Mouse (Mus musculus): Measurements from ENCODE around the gene Phf21a. TPM values are rescaled to one million over a fixed set of nuclear protein-coding genes. Genes with fewer than 3 reads are reported as not detected.

Phf21a gene
- polyA plus RNA-seq, 1 experiment from 2014 or later, result 43.7 TPM

- Histone ChIP-seq H3K9ac (0 out of 2 replicates have a peak overlapping the region, but pooled peaks have one; percentile 12), H3K4me3 (no peak overlapping the region), H3K27me3 (no peaks in the 10 kb centered on the region), H3K9me3 (replicated peaks) (no peaks in the 10 kb centered on the region), H3K4me2 (no peak overlapping the region), H3K4me1 (peaks cover 35% of the 10 kb centered on the region), H3K36me3 (ENCODE audit: poor library complexity, severe bottlenecking) (no peaks in the 10 kb centered on the region), H3K27ac (no peak overlapping the region)
- no peak for ATAC-seq
- WGBS, result 80% methylated on average over 10 of the region's 10 CpGs
Observed at GRCm38 (mm10) chr2:92199562-92200286, 106.8 kb downstream of the Phf21a start.

- peaks cover 48% of the 10 kb centered on the region for H3K4me1 ChIP-seq
- no peak overlapping the region for H3K4me3 ChIP-seq
- no peak for ATAC-seq
- no peak overlapping the region for H3K4me2 ChIP-seq
- no peaks in the 10 kb centered on the region for H3K9me3 ChIP-seq (replicated peaks)
- no peaks in the 10 kb centered on the region for H3K27me3 ChIP-seq
- H3K36me3 ChIP-seq (ENCODE audit: poor library complexity, severe bottlenecking), result no peaks in the 10 kb centered on the region
- no peak overlapping the region for H3K27ac ChIP-seq
- WGBS, result 72% methylated on average over 4 of the region's 4 CpGs
- H3K9ac ChIP-seq, result no peak overlapping the region
Observed at GRCm38 (mm10) chr2:92202319-92203040, 109.6 kb downstream of the Phf21a start.

- 54% methylated on average over 5 of the region's 5 CpGs for WGBS
- ATAC-seq, result no peak
- Histone ChIP-seq H3K27ac (no peak overlapping the region), H3K4me2 (no peak overlapping the region), H3K9me3 (replicated peaks) (no peaks in the 10 kb centered on the region), H3K36me3 (ENCODE audit: poor library complexity, severe bottlenecking) (no peaks in the 10 kb centered on the region), H3K9ac (no peak overlapping the region), H3K4me3 (no peak overlapping the region), H3K4me1 (peaks cover 28% of the 10 kb centered on the region), H3K27me3 (no peaks in the 10 kb centered on the region)
Observed at GRCm38 (mm10) chr2:92205010-92205639, 112.2 kb downstream of the Phf21a start.

- Histone ChIP-seq H3K4me2 (no peak overlapping the region), H3K9ac (no peak overlapping the region), H3K4me1 (peaks cover 10% of the 10 kb centered on the region), H3K9me3 (replicated peaks) (no peaks in the 10 kb centered on the region), H3K27me3 (no peaks in the 10 kb centered on the region), H3K36me3 (ENCODE audit: poor library complexity, severe bottlenecking) (peaks cover 13% of the 10 kb centered on the region), H3K27ac (no peak overlapping the region), H3K4me3 (no peak overlapping the region)
- ATAC-seq, result no peak
- 91% methylated on average over 1 of the region's 1 CpGs for WGBS
Observed at GRCm38 (mm10) chr2:92210409-92210808, 117.5 kb downstream of the Phf21a start.

GRCm38 (mm10) chr2:92221431-92221830 lies 128.5 kb downstream of the Phf21a start:
- no peak overlapping the region for H3K4me2 ChIP-seq
- no peak overlapping the region for H3K4me3 ChIP-seq
- peaks cover 30% of the 10 kb centered on the region for H3K36me3 ChIP-seq (ENCODE audit: poor library complexity, severe bottlenecking)
- H3K9ac ChIP-seq, result no peak overlapping the region
- no peak overlapping the region for H3K27ac ChIP-seq
- H3K4me1 ChIP-seq, result no peaks in the 10 kb centered on the region
- no peaks in the 10 kb centered on the region for H3K9me3 ChIP-seq (replicated peaks)
- WGBS, result 94% methylated on average over 6 of the region's 6 CpGs
- no peak for ATAC-seq
- no peaks in the 10 kb centered on the region for H3K27me3 ChIP-seq

GRCm38 (mm10) chr2:92225592-92225991 lies 132.7 kb downstream of the Phf21a start:
- no peaks in the 10 kb centered on the region for H3K4me1 ChIP-seq
- no peak overlapping the region for H3K4me3 ChIP-seq
- H3K27me3 ChIP-seq, result no peaks in the 10 kb centered on the region
- ATAC-seq, result no peak
- WGBS, result 82% methylated on average over 1 of the region's 1 CpGs
- no peak overlapping the region for H3K4me2 ChIP-seq
- H3K27ac ChIP-seq, result no peak overlapping the region
- H3K36me3 ChIP-seq (ENCODE audit: poor library complexity, severe bottlenecking), result peaks cover 36% of the 10 kb centered on the region
- no peak overlapping the region for H3K9ac ChIP-seq
- H3K9me3 ChIP-seq (replicated peaks), result no peaks in the 10 kb centered on the region

- H3K4me3 ChIP-seq, result no peak overlapping the region
- no peak overlapping the region for H3K27ac ChIP-seq
- peaks cover 55% of the 10 kb centered on the region for H3K36me3 ChIP-seq (ENCODE audit: poor library complexity, severe bottlenecking)
- no peak overlapping the region for H3K4me2 ChIP-seq
- no peak for ATAC-seq
- no peaks in the 10 kb centered on the region for H3K9me3 ChIP-seq (replicated peaks)
- H3K9ac ChIP-seq, result no peak overlapping the region
- no peaks in the 10 kb centered on the region for H3K27me3 ChIP-seq
- H3K4me1 ChIP-seq, result no peaks in the 10 kb centered on the region
- WGBS, result 90% methylated on average over 9 of the region's 9 CpGs
Observed at GRCm38 (mm10) chr2:92229973-92230372, 137.1 kb downstream of the Phf21a start.

- H3K4me1 ChIP-seq, result no peaks in the 10 kb centered on the region
- ATAC-seq, result no peak
- no peak overlapping the region for H3K27ac ChIP-seq
- no peak overlapping the region for H3K9ac ChIP-seq
- H3K36me3 ChIP-seq (ENCODE audit: poor library complexity, severe bottlenecking), result peaks cover 61% of the 10 kb centered on the region
- H3K4me2 ChIP-seq, result no peak overlapping the region
- no peaks in the 10 kb centered on the region for H3K9me3 ChIP-seq (replicated peaks)
- no peak overlapping the region for H3K4me3 ChIP-seq
- H3K27me3 ChIP-seq, result no peaks in the 10 kb centered on the region
Observed at GRCm38 (mm10) chr2:92231706-92232105, 138.8 kb downstream of the Phf21a start.

GRCm38 (mm10) chr2:92234768-92235332 lies 141.9 kb downstream of the Phf21a start:
- H3K4me2 ChIP-seq, result no peak overlapping the region
- no peaks in the 10 kb centered on the region for H3K4me1 ChIP-seq
- no peak overlapping the region for H3K9ac ChIP-seq
- peaks cover 66% of the 10 kb centered on the region for H3K36me3 ChIP-seq (ENCODE audit: poor library complexity, severe bottlenecking)
- H3K27me3 ChIP-seq, result no peaks in the 10 kb centered on the region
- no peak overlapping the region for H3K27ac ChIP-seq
- H3K9me3 ChIP-seq (replicated peaks), result no peaks in the 10 kb centered on the region
- H3K4me3 ChIP-seq, result no peak overlapping the region
- ATAC-seq, result no peak
- 94% methylated on average over 5 of the region's 5 CpGs for WGBS

- no peak for ATAC-seq
Observed at GRCm38 (mm10) chr2:92240299-92240698, 147.4 kb downstream of the Phf21a start.

GRCm38 (mm10) chr2:92240816-92241215 lies 147.9 kb downstream of the Phf21a start:
- 92% methylated on average over 2 of the region's 2 CpGs for WGBS
- H3K4me1 ChIP-seq, result no peaks in the 10 kb centered on the region
- no peak for ATAC-seq

More at GRCm38 (mm10) chr2:92240299-92240698, 147.4 kb downstream of the Phf21a start:
- Histone ChIP-seq H3K9ac (no peak overlapping the region), H3K27ac (no peak overlapping the region), H3K9me3 (replicated peaks) (no peaks in the 10 kb centered on the region), H3K4me1 (no peaks in the 10 kb centered on the region), H3K4me3 (no peak overlapping the region), H3K4me2 (no peak overlapping the region), H3K36me3 (ENCODE audit: poor library complexity, severe bottlenecking) (peaks cover 55% of the 10 kb centered on the region), H3K27me3 (no peaks in the 10 kb centered on the region)
- WGBS, result 95% methylated on average over 2 of the region's 2 CpGs

GRCm38 (mm10) chr2:92241317-92241716 lies 148.4 kb downstream of the Phf21a start:
- no peak overlapping the region for H3K9ac ChIP-seq
- H3K9me3 ChIP-seq (replicated peaks), result no peaks in the 10 kb centered on the region
- H3K27me3 ChIP-seq, result no peaks in the 10 kb centered on the region
- no peaks in the 10 kb centered on the region for H3K4me1 ChIP-seq
- no peak overlapping the region for H3K27ac ChIP-seq
- WGBS, result 86% methylated on average over 3 of the region's 3 CpGs
- no peak overlapping the region for H3K4me3 ChIP-seq
- ATAC-seq, result no peak
- H3K36me3 ChIP-seq (ENCODE audit: poor library complexity, severe bottlenecking), result peaks cover 47% of the 10 kb centered on the region
- H3K4me2 ChIP-seq, result no peak overlapping the region

More at GRCm38 (mm10) chr2:92240816-92241215, 147.9 kb downstream of the Phf21a start:
- Histone ChIP-seq H3K4me2 (no peak overlapping the region), H3K36me3 (ENCODE audit: poor library complexity, severe bottlenecking) (peaks cover 52% of the 10 kb centered on the region), H3K27ac (no peak overlapping the region), H3K9ac (no peak overlapping the region), H3K9me3 (replicated peaks) (no peaks in the 10 kb centered on the region), H3K4me3 (no peak overlapping the region), H3K27me3 (no peaks in the 10 kb centered on the region)
